Mouse (Mus musculus) G1E-ER4 (cell line): Measurements from ENCODE around the gene Srms. TPM values are rescaled to one million over a fixed set of nuclear protein-coding genes. Genes with fewer than 3 reads are reported as not detected.

Experiments used
- GATA1 ChIP-seq: IDR thresholded peaks from one replicate; pipeline ENCODE4 v1.8.0; 2012; ENCODE audit warnings: low read length, inconsistent platforms
- polyA plus RNA-seq: library from polyadenylated mRNA; stranded (reverse); fragments of >175 nt; gene quantifications from 2 replicates; pipeline ENCODE4 v1.2.3, GENCODE M21; 2012

Srms gene
- polyA plus RNA-seq, 1 experiment = not detected

- TF ChIP-seq GATA1 = no peak
These were observed 56.5 kb downstream of the Srms start, which contains the start of gene Eef1a2 for GRCm38 (mm10) chr2:181156248-181157121. TSS of gene Eef1a2 (minus strand) at chr2:181157014.

- TF ChIP-seq GATA1 = no peak
These were observed 57.2 kb downstream of the Srms start for GRCm38 (mm10) chr2:181155801-181156200.

Other genes with a start within 250 kb of the Srms start
- 31.0 and 35.0 TPM in 2 replicates for gene Arfgap1, start 246.0 kb downstream of the Srms start, polyA plus RNA-seq
- 0.52 and 0.57 TPM in 2 replicates for gene Col20a1, start 226.7 kb downstream of the Srms start, polyA plus RNA-seq
- not detected in 2 replicates for gene Chrna4, start 169.6 kb downstream of the Srms start, polyA plus RNA-seq
- gene Kcnq2, start 77.9 kb downstream of the Srms start, polyA plus RNA-seq = not detected in 2 replicates
- not detected in 2 replicates for gene Eef1a2, start 56.2 kb downstream of the Srms start, polyA plus RNA-seq
- 208 and 260 TPM in 2 replicates for gene Ppdpf, start 25.9 kb downstream of the Srms start, polyA plus RNA-seq
- not detected in 2 replicates for gene Ptk6, start 10.4 kb downstream of the Srms start, polyA plus RNA-seq
- not detected in 2 replicates for gene Fndc11, start 6.8 kb upstream of the Srms start, polyA plus RNA-seq
- gene Helz2, start 28.8 kb upstream of the Srms start, polyA plus RNA-seq = 12.4 and 14.2 TPM in 2 replicates
- 10.8 and 19.1 TPM in 2 replicates for gene Gmeb2, start 74.8 kb upstream of the Srms start, polyA plus RNA-seq
- gene Stmn3, start 101.3 kb upstream of the Srms start, polyA plus RNA-seq = not detected in 2 replicates
- gene Rtel1, start 106.6 kb upstream of the Srms start, polyA plus RNA-seq = 25.1 and 35.5 TPM in 2 replicates
- gene Zgpat, start 151.7 kb upstream of the Srms start, polyA plus RNA-seq = 36.5 and 42.9 TPM in 2 replicates
- 21.7 and 25.2 TPM in 2 replicates for gene Arfrp1, start 152.2 kb upstream of the Srms start, polyA plus RNA-seq
- 17.7 and 30.2 TPM in 2 replicates for gene Lime1, start 166.9 kb upstream of the Srms start, polyA plus RNA-seq
- gene Zbtb46, start 246.2 kb upstream of the Srms start, polyA plus RNA-seq = 0.11 and 0.22 TPM in 2 replicates